Mouse (Mus musculus): ENCODE results near the gene Ccl17.

Ccl17 gene

GRCm38 (mm10) chr8:94810153-94810552 is at the start of gene Ccl17:
Gene Ccl17, plus strand, starts transcription at chr8:94810453.
- DNase-seq (ENCODE audit: low read depth, low spot score) = no peak

- DNase-seq (ENCODE audit: low read depth, low spot score) = no peak
Measured at GRCm38 (mm10) chr8:94767035-94767434, 43.2 kb upstream of the Ccl17 start.

- no peak for DNase-seq (ENCODE audit: low read depth, low spot score)
Measured at GRCm38 (mm10) chr8:94770945-94771344, 39.3 kb upstream of the Ccl17 start.

GRCm38 (mm10) chr8:94771941-94772670 is 38.1 kb upstream of the Ccl17 start, which contains the start of gene Cx3cl1:
Gene Cx3cl1, plus strand, starts transcription at chr8:94772009.
- peak; percentile 27 for DNase-seq (ENCODE audit: low read depth, low spot score)

- no peak for DNase-seq (ENCODE audit: low read depth, low spot score)
Measured at GRCm38 (mm10) chr8:94773048-94773447, 37.2 kb upstream of the Ccl17 start.

GRCm38 (mm10) chr8:94773700-94774171 is 36.5 kb upstream of the Ccl17 start:
- DNase-seq (ENCODE audit: low read depth, low spot score) = no peak

- DNase-seq (ENCODE audit: low read depth, low spot score) = no peak
Measured at GRCm38 (mm10) chr8:94774601-94775000, 35.7 kb upstream of the Ccl17 start.

- no peak for DNase-seq (ENCODE audit: low read depth, low spot score)
Measured at GRCm38 (mm10) chr8:94776346-94776745, 33.9 kb upstream of the Ccl17 start.

- no peak for DNase-seq (ENCODE audit: low read depth, low spot score)
Measured at GRCm38 (mm10) chr8:94778036-94778435, 32.2 kb upstream of the Ccl17 start.

- DNase-seq (ENCODE audit: low read depth, low spot score) = no peak
Measured at GRCm38 (mm10) chr8:94778473-94778872, 31.8 kb upstream of the Ccl17 start.

- no peak for DNase-seq (ENCODE audit: low read depth, low spot score)
Measured at GRCm38 (mm10) chr8:94778895-94779533, 31.2 kb upstream of the Ccl17 start.

GRCm38 (mm10) chr8:94779534-94780294 is 30.5 kb upstream of the Ccl17 start:
- DNase-seq (ENCODE audit: low read depth, low spot score) = no peak

- DNase-seq (ENCODE audit: low read depth, low spot score) = no peak
Measured at GRCm38 (mm10) chr8:94780491-94781154, 29.6 kb upstream of the Ccl17 start.

GRCm38 (mm10) chr8:94781155-94781837 is 29.0 kb upstream of the Ccl17 start:
- DNase-seq (ENCODE audit: low read depth, low spot score) = no peak

- no peak for DNase-seq (ENCODE audit: low read depth, low spot score)
Measured at GRCm38 (mm10) chr8:94781838-94782235, 28.4 kb upstream of the Ccl17 start.

- no peak for DNase-seq (ENCODE audit: low read depth, low spot score)
Measured at GRCm38 (mm10) chr8:94783890-94784289, 26.4 kb upstream of the Ccl17 start.

- no peak for DNase-seq (ENCODE audit: low read depth, low spot score)
Measured at GRCm38 (mm10) chr8:94785247-94785985, 24.8 kb upstream of the Ccl17 start.

- DNase-seq (ENCODE audit: low read depth, low spot score) = no peak
Measured at GRCm38 (mm10) chr8:94785995-94786595, 24.2 kb upstream of the Ccl17 start.

GRCm38 (mm10) chr8:94787524-94788501 is 22.4 kb upstream of the Ccl17 start:
- no peak for DNase-seq (ENCODE audit: low read depth, low spot score)

Data from retina, postnatal 7 days (tissue).